Mouse (Mus musculus): ENCODE data around the gene Rpl27.

DNA sequence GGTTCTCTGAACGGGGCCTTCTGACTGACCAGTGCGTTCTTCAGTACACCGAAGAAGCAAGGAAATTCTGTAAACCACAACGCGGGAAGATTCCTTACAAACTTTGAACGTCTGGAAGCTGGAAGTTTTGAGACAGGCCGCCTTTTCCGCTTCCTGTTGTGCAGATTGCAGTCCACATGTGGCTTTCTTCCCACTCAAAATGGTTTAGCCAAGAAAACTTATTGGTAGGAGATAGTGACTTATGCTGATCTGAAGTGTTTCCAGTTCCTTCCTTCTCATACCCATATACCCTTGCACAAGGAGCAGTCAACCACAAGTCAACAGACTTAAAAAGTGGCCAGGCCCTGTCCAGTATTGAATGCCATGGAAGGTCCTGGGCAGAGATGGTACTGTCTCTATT, 15.9 kb upstream of the Rpl27 start:
- TF ChIP-seq CHD2 (IDR thresholded peaks at IDR 0.05; ENCODE audit: low read depth, low read length) (no peak), MAFK (IDR thresholded peaks at IDR 0.05; ENCODE audit: insufficient read depth, low read depth, low read length) (no peak)
